Mouse (Mus musculus) gastrocnemius, postnatal 14 days (tissue): Measurements from ENCODE around the gene S100a1. TPM values are rescaled to one million over a fixed set of nuclear protein-coding genes. Genes with fewer than 3 reads are reported as not detected.

ENCODE experiments used
- DNase-seq: peaks from one replicate; pipeline ENCODE4 v3.0.0; 2021; ENCODE audit warnings: mixed read lengths
- intact Hi-C: fragments of 180-260 bp; cut with DNase I; formaldehyde crosslinking; loops from one replicate; pipeline ENCODE4 v1.15.1; 2025; ENCODE audit warnings: low total_unique reads
- total RNA-seq, 2 experiments: library from RNA; stranded (reverse); gene quantifications; 2 replicates each; pipeline ENCODE4 v1.2.3; 2021

S100a1 gene
- total RNA-seq, 2 experiments from 2014 or later = 53.1 to 61.0 TPM

GRCm38 (mm10) chr3:90472213-90472612 lies 42.0 kb downstream of the S100a1 start:
- intact Hi-C loops = no loop called here
- DNase-seq = peak; percentile 35

- DNase-seq = no peak
- intact Hi-C loops = loop anchor here (10.0 kb wide), 1 partner anchor 193 kb away; no protein-coding TSS in a partner anchor
These were observed 46.4 kb downstream of the S100a1 start for GRCm38 (mm10) chr3:90467618-90468300.

- intact Hi-C loops = loop anchor here (10.0 kb wide), 1 partner anchor 192 kb away; no protein-coding TSS in a partner anchor
- peak; percentile 55 for DNase-seq
These were observed 47.9 kb downstream of the S100a1 start for GRCm38 (mm10) chr3:90466311-90466766.

- DNase-seq = peak; percentile 71
- intact Hi-C loops = loop anchor here (2.0 to 10.0 kb wide), 2 partner anchors 53 to 191 kb away; no protein-coding TSS in a partner anchor
These were observed 48.4 kb downstream of the S100a1 start, which contains the start of gene Npr1 for GRCm38 (mm10) chr3:90465686-90466310. Gene Npr1, minus strand, starts transcription at chr3:90465866.

- intact Hi-C loops = loop anchor here (2.0 to 10.0 kb wide), 2 partner anchors 52 to 190 kb away; no protein-coding TSS in a partner anchor
- DNase-seq = peak; percentile 36
These were observed 49.0 kb downstream of the S100a1 start for GRCm38 (mm10) chr3:90465081-90465685.

- DNase-seq = peak; percentile 31
- intact Hi-C loops = loop anchor here (2.0 to 10.0 kb wide), 2 partner anchors 52 to 190 kb away; no protein-coding TSS in a partner anchor
These were observed 49.6 kb downstream of the S100a1 start for GRCm38 (mm10) chr3:90464552-90465080.

- DNase-seq = no peak
- intact Hi-C loops = loop anchor here (10.0 kb wide), 1 partner anchor 188 kb away; no protein-coding TSS in a partner anchor
These were observed 51.6 kb downstream of the S100a1 start for GRCm38 (mm10) chr3:90462579-90462978.

- intact Hi-C loops = loop anchor here (10.0 kb wide), 1 partner anchor 187 kb away; no protein-coding TSS in a partner anchor
These were observed 52.3 kb downstream of the S100a1 start for GRCm38 (mm10) chr3:90461935-90462334.

More at GRCm38 (mm10) chr3:90461935-90462334, 52.3 kb downstream of the S100a1 start:
- no peak for DNase-seq

Other genes starting within 250 kb of the S100a1 start
- 10 to 100 TPM; 44.8 to 45.3 TPM for gene Dennd4b, start 249.2 kb downstream of the S100a1 start, total RNA-seq
- 10 to 100 TPM; 41.5 to 43.2 TPM for gene Gatad2b, start 221.2 kb downstream of the S100a1 start, total RNA-seq
- 1 to 10 TPM; 1.9 to 2.3 TPM for gene Slc27a3, start 124.5 kb downstream of the S100a1 start, total RNA-seq
- 10 to 100 TPM; 15.7 to 17.7 TPM for gene Ints3, start 80.8 kb downstream of the S100a1 start, total RNA-seq
- 10 to 100 TPM; 14.9 to 15.6 TPM for gene Npr1, start 48.5 kb downstream of the S100a1 start, total RNA-seq
- gene Ilf2, start 38.3 kb downstream of the S100a1 start, total RNA-seq = 10 to 100 TPM; 32.6 to 35.9 TPM
- gene Snapin, start 23.4 kb downstream of the S100a1 start, total RNA-seq = 10 to 100 TPM; 57.3 to 59.6 TPM
- gene Chtop, start 4.9 kb downstream of the S100a1 start, total RNA-seq = 100 to 1,000 TPM in 1 of 2 experiments, 10 to 100 TPM in 1; 83.3 to 100 TPM
- 10 to 100 TPM; 12.9 to 15.4 TPM for gene S100a13, start within 50 bp of the S100a1 start, total RNA-seq
- not detected for gene S100a14, start 12.5 kb upstream of the S100a1 start, total RNA-seq
- 100 to 1,000 TPM in 1 of 2 experiments, 10 to 100 TPM in 1; 79.5 to 106 TPM for gene S100a16, start 22.9 kb upstream of the S100a1 start, total RNA-seq
- under 1 TPM in 1 of 2 experiments, not detected in 1; 0.45 TPM for gene S100a3, start 46.2 kb upstream of the S100a1 start, total RNA-seq
- gene S100a2, start 75.9 kb upstream of the S100a1 start, total RNA-seq = not detected
- not detected for gene Gm42674, start 87.5 kb upstream of the S100a1 start, total RNA-seq
- gene S100a4, start 89.4 kb upstream of the S100a1 start, total RNA-seq = 10 to 100 TPM; 11.1 to 16.5 TPM
- not detected for gene S100a5, start 94.1 kb upstream of the S100a1 start, total RNA-seq
- 10 to 100 TPM; 69.9 to 95.9 TPM for gene S100a6, start 98.5 kb upstream of the S100a1 start, total RNA-seq
- under 1 TPM in 1 of 2 experiments, not detected in 1; 0.16 TPM for gene S100a7a, start 139.6 kb upstream of the S100a1 start, total RNA-seq
- gene S100a8, start 154.6 kb upstream of the S100a1 start, total RNA-seq = under 1 TPM in 1 of 2 experiments, not detected in 1; 0.71 TPM
- gene S100a9, start 181.3 kb upstream of the S100a1 start, total RNA-seq = under 1 TPM in 1 of 2 experiments, not detected in 1; 0.76 TPM
- gene Pglyrp4, start 212.5 kb upstream of the S100a1 start, total RNA-seq = not detected